Comparison of ENCODE assay signal across 8 mouse cellular contexts in the genomic region with DNA sequence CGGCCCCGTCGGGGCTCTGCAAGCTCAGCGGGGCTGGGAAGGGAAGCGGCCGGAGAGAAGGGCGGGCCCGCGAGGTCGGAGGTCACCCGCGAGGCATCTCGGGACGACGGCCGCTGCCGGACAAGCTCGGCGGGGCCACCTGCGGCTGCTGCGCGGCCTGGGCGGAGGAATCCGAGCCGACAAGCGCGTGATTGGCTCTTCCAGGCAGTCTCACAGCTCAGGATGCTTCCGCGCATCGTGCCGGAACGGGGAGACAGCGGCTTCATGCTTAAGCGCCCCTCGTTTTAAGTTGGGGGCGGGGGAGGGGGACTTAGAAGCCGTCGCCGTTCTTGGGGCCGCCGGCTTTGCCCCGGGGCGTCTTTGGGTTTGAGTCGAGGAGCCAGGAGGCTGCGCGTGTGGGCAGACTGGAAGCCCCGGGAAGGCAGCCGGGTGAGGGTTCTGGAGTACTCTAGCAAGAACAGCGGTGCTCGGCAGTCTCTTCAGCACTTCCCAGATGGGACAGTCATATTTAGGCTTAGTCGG. TPM values are rescaled to one million over a fixed set of nuclear protein-coding genes. Genes with fewer than 3 reads are reported as not detected.
DNase-seq lines count a peak whose midpoint lies in the region; ATAC-seq lines count a peak whose summit lies in the region.

No protein-coding gene starts in this region.

- DNase-seq in R1 (ENCODE audit: low read depth, low spot score) = peak; percentile 96
- DNase-seq in cerebellum, postnatal 25 days = peak; percentile 98 to 99
- DNase-seq in frontal cortex, postnatal 25 days (ENCODE audit: low spot score in 2 of 2) = peak; percentile 84 to 88
- peak; percentile 93 to 95 for DNase-seq in left cerebral cortex, adult 18-20 months (ENCODE audit: low spot score in 2 of 2)
- peak; percentile 96 for DNase-seq in right cerebral cortex, adult 18-20 months
- DNase-seq in urinary bladder, postnatal 10 days (ENCODE audit: low spot score) = peak; percentile 82

- H3K27ac ChIP-seq in hindbrain, embryonic 15.5 days (replicated peaks) = peak overlapping the region; percentile 100
- H3K27ac ChIP-seq in macrophage = peak overlapping the region; percentile 62

- H3K79me2 ChIP-seq in macrophage (ENCODE audit: inconsistent target) = peaks cover 34% of the 10 kb centered on the region

- peak overlapping the region; percentile 98 for H3K9ac ChIP-seq in hindbrain, embryonic 15.5 days

- H3K36me3 ChIP-seq in hindbrain, embryonic 15.5 days = no peaks in the 10 kb centered on the region
- no peaks in the 10 kb centered on the region for H3K36me3 ChIP-seq in macrophage (ENCODE audit: inconsistent target)

- peak overlapping the region; percentile 75 for H3K4me2 ChIP-seq in hindbrain, embryonic 15.5 days

- H3K4me1 ChIP-seq in hindbrain, embryonic 15.5 days (replicated peaks) = peaks cover 30% of the 10 kb centered on the region

- peak; percentile 85 for ATAC-seq in hindbrain, embryonic 15.5 days (ENCODE audit: low FRiP score, low read depth)

- H3K27me3 ChIP-seq in hindbrain, embryonic 15.5 days = no peaks in the 10 kb centered on the region

- under 1% methylated on average over 49 of the region's 51 CpGs for WGBS in hindbrain, embryonic 15.5 days
- WGBS in macrophage (ENCODE audit: missing documents) = 1% methylated on average over 45 of the region's 51 CpGs

- H3K4me3 ChIP-seq in hindbrain, embryonic 15.5 days = peak overlapping the region; percentile 96
- peak overlapping the region; percentile 60 for H3K4me3 ChIP-seq in macrophage (ENCODE audit: inconsistent target)

- no peaks in the 10 kb centered on the region for H3K9me3 ChIP-seq in hindbrain, embryonic 15.5 days

RNA-seq across cellular contexts. Expression of gene Wtap, which starts 1.4 kb away (rescaled TPM):
- polyA plus RNA-seq in hindbrain, embryonic 15.5 days (2015; fragmentation: Nextera tagmentation; extraction: Ambion mirVana) = 123 and 124 TPM in 2 replicates
- 10 to 100 TPM; 54.5 to 58.9 TPM for total RNA-seq in left cerebral cortex, adult 18-20 months (2021)
- 100 to 1,000 TPM; 187 to 359 (median 280) TPM for total RNA-seq in macrophage (2018; cell fraction: chromatin; rRNA removed)
- total RNA-seq in macrophage (2018; cell fraction: cytosol; rRNA removed) = 100 to 1,000 TPM in 17 of 26 experiments, 10 to 100 TPM in 9; 91.4 to 125 (median 106) TPM
- 100 to 1,000 TPM; 143 to 274 (median 204) TPM for total RNA-seq in macrophage (2018; cell fraction: nucleus; rRNA removed)
- polyA plus RNA-seq in macrophage (2018) = 87.5 to 118 TPM (median 87.8 TPM) in 3 replicates

RNA-seq across cellular contexts. Expression of gene Sod2, which starts 14.1 kb away (rescaled TPM):
- polyA plus RNA-seq in hindbrain, embryonic 15.5 days (2015; fragmentation: Nextera tagmentation; extraction: Ambion mirVana) = 134 and 143 TPM in 2 replicates
- 100 to 1,000 TPM; 272 to 273 TPM for total RNA-seq in left cerebral cortex, adult 18-20 months (2021)
- 1,000 to 10,000 TPM in 18 of 26 experiments, 100 to 1,000 TPM in 6, 10 to 100 TPM in 2; 79.0 to 4,432 (median 1,479) TPM for total RNA-seq in macrophage (2018; cell fraction: chromatin; rRNA removed)
- total RNA-seq in macrophage (2018; cell fraction: cytosol; rRNA removed) = 1,000 to 10,000 TPM in 1 of 26 experiments, 100 to 1,000 TPM in 20, 10 to 100 TPM in 5; 61.1 to 1,206 (median 571) TPM
- 1,000 to 10,000 TPM in 9 of 26 experiments, 100 to 1,000 TPM in 15, 10 to 100 TPM in 2; 39.7 to 1,763 (median 855) TPM for total RNA-seq in macrophage (2018; cell fraction: nucleus; rRNA removed)
- 43.6 to 99.3 TPM (median 89.5 TPM) in 3 replicates for polyA plus RNA-seq in macrophage (2018)

RNA-seq across cellular contexts. Expression of gene Acat2, which starts 32.0 kb away (rescaled TPM):
- 331 and 333 TPM in 2 replicates for polyA plus RNA-seq in hindbrain, embryonic 15.5 days (2015; fragmentation: Nextera tagmentation; extraction: Ambion mirVana)
- total RNA-seq in left cerebral cortex, adult 18-20 months (2021) = 10 to 100 TPM; 63.4 to 71.2 TPM
- 10 to 100 TPM in 2 of 26 experiments, 1 to 10 TPM in 24; 2.7 to 12.9 (median 5.5) TPM for total RNA-seq in macrophage (2018; cell fraction: chromatin; rRNA removed)
- total RNA-seq in macrophage (2018; cell fraction: cytosol; rRNA removed) = 10 to 100 TPM in 20 of 26 experiments, 1 to 10 TPM in 6; 7.1 to 18.9 (median 13.1) TPM
- total RNA-seq in macrophage (2018; cell fraction: nucleus; rRNA removed) = 10 to 100 TPM in 5 of 26 experiments, 1 to 10 TPM in 21; 4.3 to 24.3 (median 7.2) TPM
- 7.0 to 21.1 TPM (median 15.6 TPM) in 3 replicates for polyA plus RNA-seq in macrophage (2018)

RNA-seq across cellular contexts. Expression of gene Acat3, which starts 52.1 kb away (rescaled TPM):
- 0.39 and 1.2 TPM in 2 replicates for polyA plus RNA-seq in hindbrain, embryonic 15.5 days (2015; fragmentation: Nextera tagmentation; extraction: Ambion mirVana)
- total RNA-seq in left cerebral cortex, adult 18-20 months (2021) = 1 to 10 TPM; 4.8 to 5.5 TPM
- 1 to 10 TPM in 5 of 26 experiments, under 1 TPM in 2, not detected in 19; 0.71 to 6.1 (median 2.7) TPM for total RNA-seq in macrophage (2018; cell fraction: chromatin; rRNA removed)
- total RNA-seq in macrophage (2018; cell fraction: cytosol; rRNA removed) = under 1 TPM in 13 of 26 experiments, not detected in 13; 0.07 to 0.43 (median 0.13) TPM
- 1 to 10 TPM in 3 of 26 experiments, under 1 TPM in 3, not detected in 20; 0.40 to 7.9 (median 1.0) TPM for total RNA-seq in macrophage (2018; cell fraction: nucleus; rRNA removed)
- polyA plus RNA-seq in macrophage (2018) = 0.39 TPM in 1 of 3 replicates, not detected in the others

RNA-seq across cellular contexts. Expression of gene Gpr31b, which starts 59.6 kb away (rescaled TPM):
- polyA plus RNA-seq in hindbrain, embryonic 15.5 days (2015; fragmentation: Nextera tagmentation; extraction: Ambion mirVana) = 0.22 and 0.35 TPM in 2 replicates
- total RNA-seq in left cerebral cortex, adult 18-20 months (2021) = not detected
- total RNA-seq in macrophage (2018; cell fraction: chromatin; rRNA removed) = 10 to 100 TPM in 9 of 26 experiments, 1 to 10 TPM in 10, under 1 TPM in 3, not detected in 4; 0.69 to 22.7 (median 8.8) TPM
- total RNA-seq in macrophage (2018; cell fraction: cytosol; rRNA removed) = 10 to 100 TPM in 13 of 26 experiments, 1 to 10 TPM in 13; 1.1 to 26.8 (median 7.3) TPM
- 10 to 100 TPM in 13 of 26 experiments, 1 to 10 TPM in 13; 1.4 to 72.3 (median 13.5) TPM for total RNA-seq in macrophage (2018; cell fraction: nucleus; rRNA removed)
- 0.46 to 2.5 TPM (median 1.6 TPM) in 3 replicates for polyA plus RNA-seq in macrophage (2018)

Comparison
In these comparisons a context has a peak if more than half of its experiments do, and no peak if none do; other contexts are left out.
1. Peak in every context shown above with its lines: DNase-seq, ATAC-seq, H3K4me3 ChIP-seq and H3K27ac ChIP-seq.
2. RNA of gene Acat2, which starts 32.0 kb away (polyA plus RNA-seq): 331 to 333 TPM in hindbrain, embryonic 15.5 days; 7.0 to 21.1 TPM in macrophage; every median in the first group is over 10 times any median in the second.